Mouse (Mus musculus) forebrain, postnatal 0 days (tissue): ENCODE measurements around the gene Tead1. TPM values are rescaled to one million over a fixed set of nuclear protein-coding genes. Genes with fewer than 3 reads are reported as not detected.
A peak's percentile ranks its signal among the peaks of the same experiment; 100 is the strongest.

Experiments
- ATAC-seq: fragments of 200-750 bp; cut with Nextera tagmentation; 2 replicates; pipeline ENCODE4 v1.8.0; 2017; ENCODE audit warnings: mild to moderate bottlenecking, moderate library complexity
- DNase-seq: peaks from one replicate; pipeline ENCODE4 v3.0.0-alpha.2; 2015
- H3K27ac ChIP-seq: fragments of 300-500 bp; sonication (generic); 2 replicates; pipeline ENCODE4 v1.5.1; 2014; ENCODE audit warnings: low read depth, mild to moderate bottlenecking, antibody characterized with exemption, low read length, moderate library complexity, mixed read lengths
- H3K27me3 ChIP-seq: fragments of 300-500 bp; sonication (generic); 2 replicates; pipeline ENCODE4 v1.6.1; 2014; ENCODE audit warnings: mild to moderate bottlenecking, low read length, mixed read lengths; ENCODE audit not compliant: insufficient read depth
- H3K36me3 ChIP-seq: fragments of 300-500 bp; sonication (generic); 2 replicates; pipeline ENCODE4 v1.6.1; 2014; ENCODE audit warnings: mild to moderate bottlenecking, moderate library complexity; ENCODE audit not compliant: insufficient read depth
- H3K4me1 ChIP-seq: fragments of 300-500 bp; sonication (generic); 2 replicates; pipeline ENCODE4 v1.6.1; 2014; ENCODE audit warnings: antibody characterized with exemption; ENCODE audit not compliant: insufficient read depth
- H3K4me2 ChIP-seq: fragments of 300-500 bp; sonication (generic); 2 replicates; pipeline ENCODE4 v1.6.1; 2014; ENCODE audit warnings: low read depth, mild to moderate bottlenecking, moderate library complexity
- H3K4me3 ChIP-seq: fragments of 300-500 bp; sonication (generic); 2 replicates; pipeline ENCODE4 v1.5.1; 2014; ENCODE audit warnings: low read depth, low read length, mixed read lengths
- H3K9ac ChIP-seq: fragments of 300-500 bp; sonication (generic); 2 replicates; pipeline ENCODE4 v1.6.1; 2014; ENCODE audit warnings: mild to moderate bottlenecking
- H3K9me3 ChIP-seq: fragments of 300-500 bp; sonication (generic); 2 replicates; pipeline ENCODE4 v1.6.1; 2016; ENCODE audit warnings: low read length
- CTCF ChIP-seq: sonication (generic); IDR thresholded peaks from 2 replicates; pipeline ENCODE4 v1.5.1; 2016; ENCODE audit warnings: antibody characterized with exemption, control low read depth, low read depth
- WGBS: fragments of 180-500 bp; shearing (Covaris S2); extraction: QIAGEN DNeasy Blood & Tissue Kit; methylation state at CpG from one replicate; pipeline ENCODE4 v1.1.7; 2014; 5-methylcytosine and 5-hydroxymethylcytosine counted together
- polyA plus RNA-seq: library from polyadenylated mRNA; unstranded; fragments of >200 nt; fragmentation: Nextera tagmentation; extraction: Ambion mirVana; gene quantifications from 2 replicates; pipeline ENCODE4 v1.2.1, GENCODE M21; 2015
- total RNA-seq: library from RNA; depleted of rRNA; stranded (reverse); fragments of >200 nt; gene quantifications from 2 replicates; pipeline ENCODE4 v1.2.3, GENCODE M21; 2014

Tead1 gene
- total and polyA plus RNA-seq, 2 experiments from 2014 or later: 7.8 to 20.1 TPM

DNA sequence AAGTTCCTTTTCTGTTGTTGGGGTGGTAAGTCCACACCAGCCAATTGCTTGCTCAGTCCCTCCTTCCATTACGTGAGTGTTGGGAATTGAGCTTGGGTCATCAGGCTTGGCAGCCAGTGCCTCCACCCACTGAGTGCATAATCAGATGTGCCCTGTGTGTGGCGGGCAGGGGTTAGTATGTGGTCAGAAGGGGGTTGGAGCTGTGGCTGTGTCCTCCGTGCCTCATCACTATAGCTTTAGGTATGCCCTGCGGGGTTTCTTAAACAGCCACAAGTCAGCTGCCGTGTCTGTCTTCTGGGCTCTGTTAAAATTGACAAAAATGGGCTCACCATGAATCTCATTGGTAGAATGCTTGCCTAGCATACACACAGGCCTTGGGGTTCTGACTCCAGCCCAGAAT is 227.7 kb downstream of the Tead1 start:
- no peak for ATAC-seq
- Histone ChIP-seq H3K4me1 (no peaks in the 10 kb centered on the region), H3K4me2 (no peak overlapping the region), H3K27me3 (no peaks in the 10 kb centered on the region), H3K9ac (no peak overlapping the region), H3K36me3 (no peaks in the 10 kb centered on the region), H3K4me3 (no peak overlapping the region), H3K27ac (no peak overlapping the region), H3K9me3 (no peaks in the 10 kb centered on the region)
- WGBS: 85% methylated on average over 5 of the region's 5 CpGs
- DNase-seq: no peak
- no peak for TF ChIP-seq CTCF

DNA sequence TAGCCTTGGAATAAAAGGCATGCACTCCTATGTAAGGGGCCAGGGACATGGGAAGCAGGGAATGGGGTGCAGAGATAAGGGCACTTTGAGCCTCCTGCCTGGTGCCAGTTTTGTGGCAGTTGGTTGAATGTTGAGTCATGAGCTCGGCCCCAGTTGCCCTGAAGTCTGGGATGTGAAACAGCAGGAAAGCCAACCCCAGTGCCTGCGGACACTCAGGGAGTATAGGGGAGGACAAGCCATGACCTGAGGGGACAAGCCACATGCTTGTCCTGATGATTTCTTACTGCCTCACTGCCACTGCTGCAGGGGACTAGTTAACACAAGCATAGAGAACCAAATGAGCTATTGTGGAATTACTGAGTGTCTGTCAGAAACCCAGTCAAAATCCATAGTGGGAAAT is 228.3 kb downstream of the Tead1 start:
- no peak overlapping the region for H3K27ac ChIP-seq
- no peaks in the 10 kb centered on the region for H3K9me3 ChIP-seq
- no peak overlapping the region for H3K9ac ChIP-seq
- no peak for TF ChIP-seq CTCF
- H3K27me3 ChIP-seq: no peaks in the 10 kb centered on the region
- no peaks in the 10 kb centered on the region for H3K36me3 ChIP-seq
- no peak overlapping the region for H3K4me2 ChIP-seq
- no peaks in the 10 kb centered on the region for H3K4me1 ChIP-seq
- no peak overlapping the region for H3K4me3 ChIP-seq
- 84% methylated on average over 2 of the region's 2 CpGs for WGBS
- no peak for ATAC-seq
- DNase-seq: no peak

DNA sequence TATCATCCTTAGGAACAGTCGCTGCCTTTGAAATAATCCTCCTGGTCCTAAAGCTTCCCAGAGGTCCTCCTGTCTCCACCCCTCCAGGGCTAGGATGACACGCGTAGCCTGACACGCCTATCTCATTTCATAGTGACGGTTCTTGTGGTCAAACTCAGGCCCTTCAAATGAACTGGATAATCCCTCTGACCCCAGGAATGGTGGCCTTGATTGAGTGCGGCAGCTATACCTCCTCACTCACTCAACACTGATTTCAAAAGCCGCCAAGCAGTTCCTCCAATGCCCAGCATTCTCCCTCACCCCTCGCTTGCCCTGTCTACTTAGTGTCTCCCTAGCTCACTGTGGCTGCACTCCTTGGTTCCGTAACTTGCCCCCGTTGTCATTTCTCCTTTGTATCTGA is 230.0 kb downstream of the Tead1 start:
- H3K4me1 ChIP-seq: no peaks in the 10 kb centered on the region
- no peaks in the 10 kb centered on the region for H3K27me3 ChIP-seq
- no peak for TF ChIP-seq CTCF
- H3K4me2 ChIP-seq: no peak overlapping the region
- no peak overlapping the region for H3K4me3 ChIP-seq
- H3K9me3 ChIP-seq: no peaks in the 10 kb centered on the region
- ATAC-seq (no peak), DNase-seq (no peak)
- H3K9ac ChIP-seq: no peak overlapping the region
- no peak overlapping the region for H3K27ac ChIP-seq
- WGBS: 90% methylated on average over 10 of the region's 10 CpGs
- H3K36me3 ChIP-seq: no peaks in the 10 kb centered on the region

DNA sequence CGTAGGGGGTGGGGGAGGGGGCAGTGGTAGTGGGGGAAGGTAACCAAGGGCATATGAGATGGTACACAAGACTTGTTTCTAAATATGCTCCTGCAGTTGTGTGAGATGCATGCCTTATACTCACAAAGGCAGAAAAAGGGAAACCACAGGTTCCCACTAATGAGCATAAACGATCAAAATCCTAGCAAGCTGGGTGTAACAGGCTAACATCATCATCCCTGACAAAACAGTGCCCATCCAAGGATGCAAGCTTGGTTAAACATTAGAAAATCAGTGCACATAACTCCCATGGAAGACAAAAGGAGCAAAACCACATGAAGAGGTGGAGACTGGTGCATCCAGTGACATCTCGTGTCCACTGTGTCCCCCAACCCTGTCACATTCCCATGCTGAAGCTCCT is 233.9 kb downstream of the Tead1 start:
- H3K36me3 ChIP-seq: no peaks in the 10 kb centered on the region
- 77% methylated on average over 3 of the region's 3 CpGs for WGBS
- no peak overlapping the region for H3K9ac ChIP-seq
- no peaks in the 10 kb centered on the region for H3K4me1 ChIP-seq
- no peak for ATAC-seq
- no peak overlapping the region for H3K4me2 ChIP-seq
- H3K27me3 ChIP-seq: no peaks in the 10 kb centered on the region
- no peaks in the 10 kb centered on the region for H3K9me3 ChIP-seq
- no peak for TF ChIP-seq CTCF
- H3K27ac ChIP-seq: no peak overlapping the region
- H3K4me3 ChIP-seq: no peak overlapping the region
- no peak for DNase-seq

DNA sequence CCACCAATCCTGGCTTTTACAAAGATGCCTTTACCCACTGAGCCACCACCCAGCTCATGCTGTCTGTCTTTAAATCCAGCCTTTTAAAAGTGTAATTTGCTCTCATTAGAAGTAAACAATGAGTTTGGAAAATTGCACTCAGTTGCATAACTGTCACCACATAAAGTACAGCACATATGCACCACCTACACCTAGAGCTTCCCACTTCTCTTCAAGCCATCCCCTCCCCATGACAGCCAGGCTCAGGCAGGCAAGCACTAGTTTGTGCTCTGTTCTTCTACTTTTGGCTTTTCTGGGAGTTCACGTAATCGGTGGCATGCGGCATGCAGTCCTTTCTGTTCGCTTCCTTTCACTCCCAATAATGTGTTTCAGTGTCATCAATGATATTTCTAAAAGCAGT is 236.5 kb downstream of the Tead1 start:
- no peak overlapping the region for H3K4me3 ChIP-seq
- H3K36me3 ChIP-seq: no peaks in the 10 kb centered on the region
- H3K9me3 ChIP-seq: no peaks in the 10 kb centered on the region
- no peaks in the 10 kb centered on the region for H3K4me1 ChIP-seq
- 62% methylated on average over 4 of the region's 4 CpGs for WGBS
- H3K4me2 ChIP-seq: no peak overlapping the region
- no peaks in the 10 kb centered on the region for H3K27me3 ChIP-seq
- DNase-seq (no peak), ATAC-seq (no peak)
- TF ChIP-seq CTCF: no peak
- no peak overlapping the region for H3K27ac ChIP-seq
- H3K9ac ChIP-seq: no peak overlapping the region

DNA sequence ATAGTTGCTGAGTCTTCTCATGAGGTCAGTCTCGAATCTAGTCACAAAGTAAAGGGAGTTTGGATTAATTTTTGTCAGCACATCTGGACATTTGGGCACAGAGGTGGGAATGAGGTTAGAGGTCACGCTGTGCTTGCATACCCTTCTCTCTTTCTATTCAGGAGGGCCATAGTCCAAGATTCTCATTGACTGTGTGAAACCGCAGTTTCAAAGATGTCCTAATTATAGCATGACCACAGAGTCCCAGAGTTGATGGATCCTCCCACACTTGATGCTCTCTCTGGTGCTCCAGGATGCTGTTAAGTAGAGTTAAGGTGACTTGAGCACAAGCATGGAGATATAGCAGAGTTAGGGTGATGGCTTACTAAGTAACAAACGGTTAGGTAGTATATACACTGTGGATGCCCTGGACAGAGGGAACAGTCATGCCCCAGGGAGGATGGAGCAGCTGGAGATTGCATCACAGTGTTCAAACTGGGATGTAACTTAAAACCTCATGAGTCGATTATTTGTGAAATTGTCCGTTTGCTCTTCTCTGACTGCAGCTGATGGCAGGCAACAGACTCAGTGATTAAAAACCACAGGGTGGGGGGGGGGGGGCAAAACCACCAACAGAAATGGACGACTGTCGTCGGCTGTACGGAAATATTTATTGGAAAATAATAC is 238.6 kb downstream of the Tead1 start:
- WGBS: 54% methylated on average over 10 of the region's 10 CpGs
- no peak overlapping the region for H3K27ac ChIP-seq
- no peak overlapping the region for H3K9ac ChIP-seq
- H3K4me1 ChIP-seq: no peaks in the 10 kb centered on the region
- H3K36me3 ChIP-seq: no peaks in the 10 kb centered on the region
- ATAC-seq: no peak
- TF ChIP-seq CTCF: no peak
- no peak for DNase-seq
- no peak overlapping the region for H3K4me2 ChIP-seq
- no peak overlapping the region for H3K4me3 ChIP-seq
- no peaks in the 10 kb centered on the region for H3K9me3 ChIP-seq
- H3K27me3 ChIP-seq: no peaks in the 10 kb centered on the region

DNA sequence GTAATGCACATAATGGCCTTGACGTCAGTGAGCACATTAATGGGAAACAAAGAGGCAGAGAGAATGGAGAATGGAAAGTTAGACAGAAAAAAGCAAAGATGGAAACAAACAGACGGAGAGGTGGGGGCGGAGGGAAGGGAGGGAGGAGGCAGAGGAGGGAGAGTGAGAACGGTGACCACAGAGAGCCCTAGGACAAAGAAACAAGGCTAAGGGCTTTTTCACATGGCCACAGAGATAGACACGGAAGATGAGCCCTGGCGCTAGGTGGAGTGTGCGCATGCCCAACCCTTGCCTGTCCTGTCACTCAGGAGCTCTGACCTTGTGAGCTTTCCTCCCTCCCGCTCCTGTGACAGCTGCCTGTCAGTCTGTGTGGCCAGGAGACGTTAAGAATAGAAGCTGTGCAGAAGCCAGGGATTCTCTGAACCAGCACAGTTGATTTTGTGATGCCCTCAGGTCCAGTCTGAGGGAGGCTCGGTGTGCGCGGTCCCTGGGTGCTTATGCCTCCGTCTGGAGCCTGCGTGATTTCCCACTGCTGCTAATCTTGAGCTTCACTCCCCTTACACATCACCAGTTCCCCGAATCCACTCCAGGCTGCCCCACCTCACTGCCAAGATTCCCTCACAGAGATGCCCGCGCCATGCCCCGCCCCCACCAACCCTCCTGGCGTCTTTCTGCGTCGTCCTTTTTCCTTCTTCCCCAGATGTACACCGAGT is 239.3 kb downstream of the Tead1 start:
- no peak overlapping the region for H3K4me3 ChIP-seq
- ATAC-seq: 0 out of 2 replicates have a peak, but pooled peaks have one; percentile 19

More for the DNA sequence above, 239.3 kb downstream of the Tead1 start:
- H3K9ac ChIP-seq: peak overlapping the region; percentile 25; the same call in 1 of the 2 replicates
- H3K9me3 ChIP-seq: no peaks in the 10 kb centered on the region
- TF ChIP-seq CTCF: no peak
- WGBS: 43% methylated on average over 22 of the region's 22 CpGs
- no peak for DNase-seq
- no peaks in the 10 kb centered on the region for H3K4me1 ChIP-seq
- H3K36me3 ChIP-seq: no peaks in the 10 kb centered on the region
- peak overlapping the region; percentile 21; the same call in 1 of the 2 replicates for H3K4me2 ChIP-seq
- no peaks in the 10 kb centered on the region for H3K27me3 ChIP-seq
- no peak overlapping the region for H3K27ac ChIP-seq
